Mouse (Mus musculus) effector memory CD4-positive, alpha-beta T cell, adult 5 months (primary cell): ENCODE results near the gene Tbx15. TPM values are rescaled to one million over a fixed set of nuclear protein-coding genes. Genes with fewer than 3 reads are reported as not detected.

Experiments
- polyA plus RNA-seq: library from polyadenylated mRNA; unstranded; fragments of 100-300 nt; shearing (Covaris generic); gene quantifications from one replicate; pipeline ENCODE4 v1.2.1, GENCODE M21; 2017

Tbx15 gene
- not detected for polyA plus RNA-seq

DNA sequence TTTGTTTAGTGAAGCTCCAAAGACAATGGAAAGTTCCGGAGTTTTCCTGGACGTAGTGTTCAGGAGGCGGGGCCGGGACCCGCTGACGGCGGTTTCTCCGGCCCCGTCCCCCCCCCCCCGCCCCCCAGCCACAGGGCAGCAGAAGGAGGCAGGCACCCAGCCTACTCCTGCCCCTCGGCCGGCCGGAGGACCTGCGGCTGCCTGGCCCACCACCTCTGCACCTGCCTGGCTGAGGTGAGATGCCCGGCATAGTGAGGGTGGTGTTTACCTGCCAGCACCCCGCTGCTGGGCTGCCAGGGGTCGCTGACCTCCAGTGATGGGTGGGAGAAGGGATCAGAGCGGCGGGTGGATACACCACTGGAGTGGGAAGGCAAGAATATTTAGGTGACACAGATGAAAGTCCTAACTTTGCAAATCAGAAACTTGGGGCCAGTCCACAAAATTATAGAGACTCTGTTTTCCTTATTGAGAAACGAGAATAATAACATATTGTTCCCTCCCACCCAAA, at the start of gene Tbx15:
Gene Tbx15 (plus strand): TSS at position 169 of the 508 bp plus-strand sequence.

Other genes with a start within 250 kb of the Tbx15 start
- gene Wars2, start 99.3 kb upstream of the Tbx15 start, polyA plus RNA-seq: 7.1 TPM